Mouse (Mus musculus): ENCODE data around the gene Samd7. TPM values are rescaled to one million over a fixed set of nuclear protein-coding genes. Genes with fewer than 3 reads are reported as not detected.
"Not testable (repeated sequence)": the region's sequence is repeated elsewhere in the genome, so short reads cannot be mapped to it uniquely, and the experiment has no call there.

Samd7 gene
- under 1 TPM in 1 of 4 experiments, not detected in 3; 0.27 TPM for total RNA-seq (2022)

DNA sequence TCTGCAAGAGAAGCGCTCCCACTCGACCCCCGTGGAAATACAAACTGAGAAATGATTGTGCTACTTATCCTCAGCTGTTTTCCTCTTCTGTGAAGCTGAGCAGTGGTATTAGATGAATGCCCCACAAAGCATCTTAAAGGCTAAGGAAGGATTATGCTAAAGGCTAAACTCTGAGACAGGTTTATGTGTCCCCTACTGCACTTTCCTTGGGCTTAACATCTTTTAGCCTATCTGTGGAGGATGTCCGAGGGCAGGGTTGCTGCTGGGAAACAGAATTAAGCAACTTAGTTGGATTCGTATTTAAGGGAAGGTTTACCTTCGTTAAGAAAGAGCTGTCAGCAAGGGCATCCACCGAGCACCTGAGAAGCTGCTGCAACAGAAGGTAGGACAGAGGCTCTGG lies at the start of gene Samd7:
Gene Samd7, plus strand, starts transcription at position 288 of the 400 bp plus-strand sequence.
- no peak for DNase-seq (ENCODE audit: low spot score in 2 of 2)

GRCm38 (mm10) chr3:30696346-30696745 lies 49.7 kb upstream of the Samd7 start:
- peak in 1 of 2 experiments; percentile 56 for DNase-seq (ENCODE audit: low spot score in 2 of 2)

DNA sequence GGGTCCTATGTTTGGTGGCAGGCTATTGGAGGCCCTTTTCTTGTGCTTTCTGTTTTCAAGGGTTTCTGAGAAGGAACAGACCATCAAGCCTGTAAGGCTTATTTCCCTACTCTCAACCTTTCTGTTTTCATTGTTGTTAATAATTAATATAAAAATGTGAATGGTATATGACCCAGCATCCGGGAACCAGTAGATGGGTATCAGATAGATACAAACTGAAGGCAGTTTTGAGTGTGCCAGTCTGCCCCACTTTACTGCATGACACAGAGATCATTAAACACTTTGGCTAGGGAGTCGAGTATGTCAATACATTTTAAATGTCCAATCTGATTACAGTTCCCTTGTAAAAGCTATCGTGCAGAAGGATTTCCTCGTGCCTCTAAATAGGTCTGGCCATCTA lies 48.2 kb upstream of the Samd7 start:
- no peak for DNase-seq (ENCODE audit: low spot score in 2 of 2)

DNA sequence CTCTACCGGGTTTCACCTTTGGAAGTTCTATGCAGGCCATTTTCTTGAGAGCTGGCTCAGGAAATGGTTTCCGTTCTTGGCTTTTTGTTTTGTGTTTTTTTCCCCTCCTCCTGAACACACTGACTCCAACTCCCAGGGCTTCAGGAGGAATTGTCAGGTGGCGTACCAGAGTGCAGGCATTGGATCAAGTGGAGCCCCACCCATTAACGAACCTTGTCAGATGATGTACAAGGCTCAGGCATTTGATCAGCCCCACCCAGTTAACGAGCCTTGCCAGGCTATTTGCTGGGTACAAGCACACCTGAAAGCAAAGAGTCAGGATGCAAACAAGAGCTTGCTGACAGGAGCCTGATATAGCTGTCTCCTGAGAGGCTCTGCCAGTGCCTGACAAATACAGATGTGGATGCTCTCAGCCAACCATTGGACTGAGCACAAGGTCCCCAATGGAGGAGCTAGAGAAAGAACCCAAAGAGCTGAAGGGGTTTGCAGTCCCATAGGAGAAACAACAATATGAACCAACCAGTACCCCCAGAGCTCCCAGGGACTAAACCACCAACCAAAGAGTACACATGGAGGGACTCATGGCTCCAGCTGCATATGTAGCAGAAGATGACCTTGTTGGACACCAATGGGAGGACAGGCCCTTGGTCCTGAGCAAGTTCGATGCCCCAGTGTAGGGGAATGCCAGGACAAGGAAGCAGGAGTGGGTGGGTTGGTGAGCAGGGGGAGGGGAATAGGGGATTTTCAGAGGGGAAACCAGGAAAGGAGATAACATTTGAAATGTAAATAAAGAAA lies 46.2 kb upstream of the Samd7 start, which contains the start of gene Lrrc31:
Gene Lrrc31, minus strand, starts transcription at position 133 of the 795 bp plus-strand sequence.
- not testable (repeated sequence) for DNase-seq (ENCODE audit: low spot score in 2 of 2)

DNA sequence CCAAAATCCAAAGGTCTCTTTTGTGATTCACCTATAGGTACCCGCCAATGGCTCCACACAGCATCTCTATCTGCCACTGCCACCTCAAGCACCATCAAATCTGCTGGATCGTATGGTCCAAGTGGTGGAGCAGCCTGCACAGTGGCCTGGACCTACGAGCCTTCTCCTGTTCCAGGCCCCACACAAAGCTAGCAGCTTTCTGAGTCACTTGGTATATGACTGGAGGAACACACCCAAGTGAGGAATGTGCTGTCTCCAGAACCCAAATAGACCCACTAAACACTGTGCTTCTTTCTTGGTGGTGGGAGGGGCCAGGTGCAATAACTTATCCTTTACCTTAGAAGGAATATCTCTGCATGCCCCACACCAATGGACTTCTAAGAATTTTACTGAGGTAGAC lies 40.1 kb upstream of the Samd7 start:
- no peak for DNase-seq (ENCODE audit: low spot score in 2 of 2)

GRCm38 (mm10) chr3:30706614-30707276 lies 39.3 kb upstream of the Samd7 start:
- DNase-seq (ENCODE audit: low spot score in 2 of 2): no peak

DNA sequence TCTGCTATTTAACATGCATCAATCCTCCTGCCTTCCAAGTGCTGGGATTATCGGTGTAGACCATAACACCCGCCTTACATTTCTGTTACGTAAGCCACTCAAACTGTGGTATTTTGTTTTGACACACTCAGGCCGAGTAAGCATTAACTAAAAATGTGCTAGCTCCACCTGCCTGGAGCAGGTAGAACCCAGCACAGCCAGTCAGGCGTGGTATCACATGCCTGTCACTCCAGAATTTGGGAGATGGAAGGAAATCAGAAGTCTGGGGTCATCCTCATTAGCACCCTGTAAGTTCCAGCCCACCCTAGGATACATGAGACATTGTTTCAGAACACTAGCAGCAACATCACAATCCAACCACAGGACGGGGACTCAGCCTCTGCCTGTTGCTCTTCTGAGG lies 35.9 kb upstream of the Samd7 start:
- DNase-seq (ENCODE audit: low spot score in 2 of 2): no peak

GRCm38 (mm10) chr3:30713334-30713733 lies 32.8 kb upstream of the Samd7 start:
- DNase-seq (ENCODE audit: low spot score in 2 of 2): no peak

GRCm38 (mm10) chr3:30718649-30719048 lies 27.4 kb upstream of the Samd7 start:
- DNase-seq (ENCODE audit: low spot score in 2 of 2): no peak

DNA sequence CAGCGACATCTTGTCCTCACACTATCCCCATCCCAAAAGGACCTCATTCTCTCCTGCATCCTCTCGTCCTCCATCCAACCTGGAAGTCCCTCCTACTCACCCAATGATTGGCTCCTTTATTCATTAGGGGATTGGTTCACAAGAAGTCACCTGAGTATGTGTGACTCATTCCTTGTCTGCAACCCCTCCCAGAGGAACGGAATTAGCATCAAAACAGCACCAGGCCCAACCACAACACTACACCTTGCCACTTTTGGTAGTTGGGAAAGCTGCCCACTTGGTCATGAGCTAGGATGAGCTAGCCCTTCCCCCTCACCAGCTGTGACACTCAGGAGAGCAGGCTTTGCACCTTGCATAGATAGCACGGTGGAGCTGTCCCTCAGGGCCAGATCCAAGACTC lies 24.1 kb upstream of the Samd7 start:
- no peak for DNase-seq (ENCODE audit: low spot score in 2 of 2)

GRCm38 (mm10) chr3:30722461-30722860 lies 23.6 kb upstream of the Samd7 start:
- no peak for DNase-seq (ENCODE audit: low spot score in 2 of 2)

DNA sequence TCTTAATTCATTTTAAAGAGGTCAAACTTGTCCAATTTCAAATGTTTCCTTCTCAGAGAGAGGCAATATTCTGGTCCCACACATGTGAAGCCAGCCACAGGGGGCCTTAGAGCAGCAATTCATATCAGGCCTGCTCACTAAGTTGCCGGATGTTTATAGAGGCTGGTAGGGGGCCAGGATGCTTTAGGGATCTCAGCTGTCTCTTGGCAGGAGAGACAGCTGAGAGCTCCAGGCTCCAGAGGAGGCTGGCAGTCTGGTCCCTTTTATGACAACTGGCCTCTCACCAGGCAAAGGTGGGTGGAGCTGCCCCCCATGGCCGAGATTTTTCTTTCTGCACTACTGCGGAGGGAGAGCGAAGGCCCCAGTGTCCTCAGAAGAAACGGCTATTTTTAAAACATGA lies 22.9 kb upstream of the Samd7 start:
- DNase-seq (ENCODE audit: low spot score in 2 of 2): no peak

GRCm38 (mm10) chr3:30724105-30724824 lies 21.8 kb upstream of the Samd7 start:
- DNase-seq (ENCODE audit: low spot score in 2 of 2): no peak

DNA sequence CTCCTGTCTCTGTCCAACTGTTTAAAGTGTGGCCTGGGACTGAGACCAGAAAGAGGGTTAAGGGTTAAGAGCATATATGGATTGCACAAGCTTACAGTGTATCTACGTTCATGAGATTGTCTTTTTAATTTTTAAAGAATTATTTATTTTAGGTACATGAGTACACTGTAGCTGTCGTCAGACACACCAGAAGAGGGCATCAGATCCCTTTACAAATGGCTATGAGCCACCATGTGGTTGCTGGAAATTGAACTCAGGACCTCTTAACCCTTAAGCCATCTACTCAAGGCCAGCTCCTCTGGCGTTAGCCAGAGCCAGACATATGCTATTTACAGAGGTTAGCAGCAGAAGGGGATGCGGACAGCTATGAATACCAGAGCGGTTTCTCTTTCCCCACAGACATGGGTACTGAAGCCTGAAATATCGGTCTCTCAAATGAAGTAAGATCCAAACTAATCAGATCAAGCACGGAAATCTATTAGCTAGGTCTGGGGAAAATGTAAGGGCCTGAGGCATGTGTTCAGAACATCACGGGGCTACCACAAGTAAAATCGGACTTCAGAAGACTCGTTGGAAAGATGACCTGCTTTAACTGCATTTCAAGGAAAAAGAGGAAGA lies 21.1 kb upstream of the Samd7 start:
- no peak for DNase-seq (ENCODE audit: low spot score in 2 of 2)

- no peak for DNase-seq (ENCODE audit: low spot score in 2 of 2)
These were observed 20.6 kb upstream of the Samd7 start for GRCm38 (mm10) chr3:30725514-30725913.

DNA sequence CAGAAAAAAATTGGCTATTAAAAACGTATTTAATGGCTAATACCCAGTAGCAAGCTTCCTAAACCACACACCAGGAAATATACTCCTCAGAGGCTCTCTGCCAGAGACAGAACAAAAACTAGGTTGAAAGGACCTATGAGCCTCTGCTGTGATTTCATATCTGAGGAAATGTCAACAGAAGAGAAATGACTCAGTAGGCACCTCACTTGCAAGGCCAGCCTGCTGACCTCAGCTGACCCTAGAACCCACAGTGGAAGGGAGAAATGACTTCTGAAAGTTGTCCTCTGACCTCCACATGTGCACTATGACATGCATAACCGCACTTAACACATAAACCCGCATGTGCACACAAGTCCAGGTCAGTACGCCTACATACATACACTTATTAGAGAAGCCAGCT lies 18.9 kb upstream of the Samd7 start:
- DNase-seq (ENCODE audit: low spot score in 2 of 2): no peak

DNA sequence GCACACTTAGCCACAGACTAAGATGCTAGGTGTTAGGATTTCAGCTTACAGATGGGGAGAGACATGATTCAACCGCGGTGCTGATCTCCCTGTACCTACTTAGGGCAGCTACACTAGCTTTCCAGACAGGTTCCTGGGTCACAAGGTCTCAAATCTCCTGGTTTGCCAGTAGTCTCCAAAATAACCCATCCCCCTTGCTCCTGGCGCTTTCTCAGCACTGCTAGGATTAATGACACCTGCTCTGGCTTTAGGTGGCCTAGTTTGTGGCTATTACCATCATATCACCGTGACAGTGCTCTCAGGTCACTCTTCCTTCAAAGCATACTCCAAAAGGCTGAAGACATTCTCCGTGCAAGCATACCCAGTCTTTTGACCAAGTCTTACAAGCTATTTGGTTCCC lies 17.0 kb upstream of the Samd7 start:
- no peak for DNase-seq (ENCODE audit: low spot score in 2 of 2)

DNA sequence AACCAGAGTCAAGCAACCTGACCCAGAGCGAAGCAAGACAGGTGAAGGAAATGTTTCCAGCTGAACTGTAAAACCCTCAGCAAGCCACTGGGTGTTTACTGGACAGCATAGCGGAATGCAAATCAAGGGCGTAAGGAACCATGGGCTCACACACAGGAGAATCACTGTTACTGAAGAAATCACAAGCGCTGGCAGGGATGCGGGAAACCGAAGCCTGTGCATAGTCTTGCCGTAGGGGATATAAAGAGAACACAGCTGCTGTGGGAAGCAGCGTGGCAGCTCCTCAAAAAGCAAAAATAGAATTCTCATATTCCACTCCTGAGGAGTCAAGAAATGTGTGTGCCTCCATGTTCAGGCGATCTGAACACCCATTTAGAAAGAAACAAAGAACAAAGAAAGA lies 9.3 kb upstream of the Samd7 start:
- DNase-seq (ENCODE audit: low spot score in 2 of 2): peak; percentile 13 to 65

- peak in 1 of 2 experiments; percentile 16 for DNase-seq (ENCODE audit: low spot score in 2 of 2)
These were observed 4.8 kb upstream of the Samd7 start for GRCm38 (mm10) chr3:30741306-30741705.

GRCm38 (mm10) chr3:30742891-30743290 lies 3.2 kb upstream of the Samd7 start:
- peak in 1 of 2 experiments; percentile 8 for DNase-seq (ENCODE audit: low spot score in 2 of 2)

GRCm38 (mm10) chr3:30748316-30748715 lies 2.2 kb downstream of the Samd7 start:
- no peak for DNase-seq (ENCODE audit: low spot score in 2 of 2)

DNA sequence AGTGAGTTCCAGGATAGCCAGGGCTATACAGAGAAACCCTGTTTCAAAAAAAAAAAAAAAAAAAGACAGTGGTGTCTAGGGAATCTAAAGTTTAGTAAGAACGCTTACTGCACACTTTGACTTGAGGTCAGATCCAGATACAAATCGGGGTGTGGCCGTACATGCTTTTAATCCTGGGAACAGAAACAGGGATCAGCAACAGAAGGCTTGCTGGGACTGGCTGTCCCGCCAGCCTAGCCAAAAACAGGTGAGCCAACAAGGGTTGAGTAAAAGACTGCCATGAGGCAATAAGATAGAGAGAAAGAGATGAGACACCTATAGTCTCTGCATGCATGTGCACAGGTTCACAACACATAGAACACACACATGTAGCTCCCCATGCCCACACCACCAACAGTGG lies 8.6 kb downstream of the Samd7 start:
- no peak for DNase-seq (ENCODE audit: low spot score in 2 of 2)

All from left cerebral cortex, adult 8-10 months (tissue).